Mouse (Mus musculus) neural tube, embryonic 11.5 days (tissue): ENCODE measurements at regions not wholly inside any gene's neighbourhood (a gene's known extent, or its start where the extent isn't known, plus 50 kb on each side); places are given as distances from the start of the nearest gene placed in this dataset.

Source experiments
- ATAC-seq: fragments of 200-750 bp; cut with Nextera tagmentation; 2 replicates; pipeline ENCODE4 v1.8.0; 2017; ENCODE audit warnings: moderate number of reproducible peaks, mild to moderate bottlenecking, moderate TSS enrichment, moderate library complexity; ENCODE audit not compliant: insufficient read depth, low FRiP score, low TSS enrichment
- DNase-seq: peaks from one replicate; pipeline ENCODE4 v3.0.0-alpha.2; 2015; ENCODE audit warnings: low spot score
- H3K27ac ChIP-seq: fragments of 300-500 bp; sonication (generic); 2 replicates; pipeline ENCODE4 v1.5.1; 2014; ENCODE audit warnings: low read depth, mild to moderate bottlenecking, low read length
- H3K27me3 ChIP-seq: fragments of 300-500 bp; sonication (generic); 2 replicates; pipeline ENCODE4 v1.6.1; 2014; ENCODE audit warnings: mild to moderate bottlenecking, low read length, mixed read lengths; ENCODE audit not compliant: control insufficient read depth, insufficient read depth
- H3K36me3 ChIP-seq: fragments of 300-500 bp; sonication (generic); 2 replicates; pipeline ENCODE4 v1.6.1; 2014; ENCODE audit warnings: mild to moderate bottlenecking, low read length, moderate library complexity, mixed read lengths; ENCODE audit not compliant: control insufficient read depth, insufficient read depth
- H3K4me1 ChIP-seq: fragments of 300-500 bp; sonication (generic); 2 replicates; pipeline ENCODE4 v1.6.1; 2014; ENCODE audit warnings: low read length, mixed read lengths; ENCODE audit not compliant: control insufficient read depth, insufficient read depth
- H3K4me2 ChIP-seq: fragments of 300-500 bp; sonication (generic); 2 replicates; pipeline ENCODE4 v1.6.1; 2014; ENCODE audit warnings: low read depth, mild to moderate bottlenecking, moderate library complexity
- H3K4me3 ChIP-seq: fragments of 300-500 bp; sonication (generic); 2 replicates; pipeline ENCODE4 v1.5.1; 2014; ENCODE audit warnings: low read depth, low read length
- H3K9ac ChIP-seq: fragments of 300-500 bp; sonication (generic); 2 replicates; pipeline ENCODE4 v1.6.1; 2014; ENCODE audit warnings: mild to moderate bottlenecking, low read length
- H3K9me3 ChIP-seq: fragments of 300-500 bp; sonication (generic); 2 replicates; pipeline ENCODE4 v1.6.1; 2016; ENCODE audit warnings: low read length; ENCODE audit not compliant: control insufficient read depth
- WGBS: fragments of 180-500 bp; shearing (Covaris S2); extraction: QIAGEN DNeasy Blood & Tissue Kit; methylation state at CpG from one replicate; pipeline ENCODE4 v1.1.7; 2014; 5-methylcytosine and 5-hydroxymethylcytosine counted together

GRCm38 (mm10) chr14:107570676-107571075, 1343.3 kb downstream of the Slitrk1 start:
- H3K9ac ChIP-seq, result no peak overlapping the region
- WGBS, result 79% methylated on average over 1 of the region's 1 CpGs
- no peak for ATAC-seq
- no peaks in the 10 kb centered on the region for H3K27me3 ChIP-seq
- DNase-seq, result no peak
- no peak overlapping the region for H3K4me3 ChIP-seq
- H3K4me1 ChIP-seq, result no peaks in the 10 kb centered on the region
- no peaks in the 10 kb centered on the region for H3K36me3 ChIP-seq
- H3K9me3 ChIP-seq, result no peaks in the 10 kb centered on the region
- H3K4me2 ChIP-seq, result no peak overlapping the region
- H3K27ac ChIP-seq, result no peak overlapping the region

GRCm38 (mm10) chr14:107568496-107568895, 1345.5 kb downstream of the Slitrk1 start:
- H3K9ac ChIP-seq, result no peak overlapping the region
- H3K27ac ChIP-seq, result no peak overlapping the region
- WGBS, result 89% methylated on average over 2 of the region's 2 CpGs
- no peaks in the 10 kb centered on the region for H3K27me3 ChIP-seq
- no peak overlapping the region for H3K4me3 ChIP-seq
- no peak overlapping the region for H3K4me2 ChIP-seq
- ATAC-seq (no peak), DNase-seq (no peak)
- no peaks in the 10 kb centered on the region for H3K36me3 ChIP-seq
- H3K9me3 ChIP-seq, result no peaks in the 10 kb centered on the region
- H3K4me1 ChIP-seq, result no peaks in the 10 kb centered on the region
